Mouse (Mus musculus) cerebellum, adult 2 months (tissue): ENCODE data around the gene Ift46.

Source experiments
- CTCF ChIP-seq: fragments of 200-500 bp; IDR thresholded peaks from 2 replicates; pipeline ENCODE4 v1.5.1; 2011; ENCODE audit warnings: low read depth, mild to moderate bottlenecking, control low read depth, low read length, moderate library complexity, borderline replicate concordance; ENCODE audit not compliant: insufficient read depth
- POLR2A ChIP-seq: fragments of 200-500 bp; IDR thresholded peaks from 2 replicates; pipeline ENCODE4 v1.6.1; 2011; ENCODE audit warnings: low read length, control low read depth, borderline replicate concordance; ENCODE audit not compliant: insufficient read depth

- TF ChIP-seq CTCF (no peak), POLR2A (no peak)
These were observed 32.2 kb downstream of the Ift46 start for GRCm38 (mm10) chr9:44799958-44800324.
